Mouse (Mus musculus) cerebellum, adult 9-10 months (tissue): ENCODE data around the gene Adcy6.
A peak's percentile ranks its signal among the peaks of the same experiment; 100 is the strongest.
"Not testable (repeated sequence)": the region's sequence is repeated elsewhere in the genome, so short reads cannot be mapped to it uniquely, and the experiment has no call there.

Experiments
- DNase-seq: peaks from one replicate; pipeline ENCODE4 v3.0.0; 2022

Adcy6 gene

GRCm38 (mm10) chr15:98600036-98600709, 9.7 kb downstream of the Adcy6 start:
- no peak for DNase-seq

GRCm38 (mm10) chr15:98596609-98597008, 13.3 kb downstream of the Adcy6 start:
- no peak for DNase-seq

- no peak for DNase-seq
Measured at GRCm38 (mm10) chr15:98595049-98595448, 14.8 kb downstream of the Adcy6 start.

- DNase-seq: no peak
Measured at GRCm38 (mm10) chr15:98594193-98594592, 15.7 kb downstream of the Adcy6 start.

- DNase-seq: no peak
Measured at GRCm38 (mm10) chr15:98591396-98591795, 18.5 kb downstream of the Adcy6 start.

- no peak for DNase-seq
Measured at GRCm38 (mm10) chr15:98589640-98590336, 20.1 kb downstream of the Adcy6 start.

GRCm38 (mm10) chr15:98587751-98588150, 22.1 kb downstream of the Adcy6 start:
- no peak for DNase-seq

- DNase-seq: not testable (repeated sequence)
Measured at GRCm38 (mm10) chr15:98586141-98586540, 23.7 kb downstream of the Adcy6 start.

- no peak for DNase-seq
Measured at GRCm38 (mm10) chr15:98585421-98585820, 24.5 kb downstream of the Adcy6 start.

- DNase-seq: no peak
Measured at GRCm38 (mm10) chr15:98582996-98583395, 26.9 kb downstream of the Adcy6 start.

GRCm38 (mm10) chr15:98582410-98582809, 27.5 kb downstream of the Adcy6 start:
- no peak for DNase-seq

- DNase-seq: peak; percentile 83
Measured at GRCm38 (mm10) chr15:98579795-98580464, 29.9 kb downstream of the Adcy6 start.

- DNase-seq: no peak
Measured at GRCm38 (mm10) chr15:98579310-98579709, 30.6 kb downstream of the Adcy6 start.

GRCm38 (mm10) chr15:98573293-98573692, 36.6 kb downstream of the Adcy6 start:
- DNase-seq: no peak

GRCm38 (mm10) chr15:98570873-98571538, 38.9 kb downstream of the Adcy6 start, which contains the start of the genes Ccnt1 and 4930415O20Rik:
Gene Ccnt1, minus strand, starts transcription at chr15:98570923.
Gene 4930415O20Rik, plus strand, starts transcription at chr15:98571004.
- no peak for DNase-seq

GRCm38 (mm10) chr15:98569795-98570365, 40.0 kb downstream of the Adcy6 start:
- DNase-seq: no peak

GRCm38 (mm10) chr15:98569216-98569615, 40.7 kb downstream of the Adcy6 start:
- no peak for DNase-seq

- DNase-seq: peak; percentile 58
Measured at GRCm38 (mm10) chr15:98568256-98569033, 41.4 kb downstream of the Adcy6 start.

- DNase-seq: peak; percentile 100
Measured at GRCm38 (mm10) chr15:98567278-98568134, 42.4 kb downstream of the Adcy6 start.

GRCm38 (mm10) chr15:98566973-98567277, 43.0 kb downstream of the Adcy6 start:
- peak; percentile 53 for DNase-seq

- DNase-seq: no peak
Measured at GRCm38 (mm10) chr15:98557186-98557585, 52.7 kb downstream of the Adcy6 start.
